Mouse (Mus musculus) small intestine, adult 2 months (tissue): ENCODE measurements at regions not wholly inside any gene's neighbourhood (a gene's known extent, or its start where the extent isn't known, plus 50 kb on each side); places are given as distances from the start of the nearest gene placed in this dataset.

Source experiments
- CTCF ChIP-seq: fragments of 200-500 bp; IDR thresholded peaks from 2 replicates; pipeline ENCODE4 v1.5.1; 2012; ENCODE audit warnings: low read depth, mild to moderate bottlenecking, control low read depth, inconsistent platforms, low read length, moderate library complexity, mixed read lengths; ENCODE audit not compliant: insufficient replicate concordance, insufficient read length; ENCODE audit errors: extremely low read depth
- POLR2A ChIP-seq: fragments of 200-500 bp; IDR thresholded peaks from 2 replicates; pipeline ENCODE4 v1.6.1; 2012; ENCODE audit warnings: low read depth, mild to moderate bottlenecking, control low read depth, inconsistent platforms, low read length, moderate library complexity

GRCm38 (mm10) chr5:109866337-109867126, 56.7 kb upstream of the Gm15446 start:
- TF ChIP-seq POLR2A (no peak; the same call in 1 of the 2 replicates), CTCF (no peak)
